Mouse (Mus musculus) adrenal gland, adult (tissue): ENCODE data around the gene Lbh.

Experiments used
- DNase-seq, 2 experiments: peaks; one replicate each; pipeline ENCODE4 v3.0.0; 2022 to 2023; ENCODE audit warnings: low spot score in 1 of 2; ENCODE audit not compliant: inconsistent age in 2 of 2

Gene Lbh

DNA sequence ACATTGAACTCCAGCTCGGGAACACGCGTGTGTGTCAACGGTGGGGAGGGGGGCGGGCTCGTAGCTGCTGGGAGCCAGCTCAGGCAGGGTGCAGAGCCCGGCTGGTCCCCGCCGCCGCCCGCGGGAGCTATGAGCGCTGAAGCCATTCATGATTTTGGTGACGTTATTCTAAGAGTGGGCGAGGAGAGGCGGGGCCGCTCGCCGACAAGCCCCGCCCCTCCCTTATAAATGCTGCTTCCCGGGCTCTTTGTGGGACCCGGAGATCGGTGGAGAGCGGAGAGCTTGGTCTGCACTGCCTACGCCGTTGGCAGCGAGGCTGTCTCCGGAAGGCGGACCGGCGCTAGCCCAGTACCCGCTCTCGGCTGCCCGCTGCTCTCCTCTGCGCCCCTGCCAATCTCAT, at the start of gene Lbh:
Lbh (plus strand) TSS at position 253 of the 400 bp plus-strand sequence.
- peak; percentile 96 to 99 for DNase-seq

DNA sequence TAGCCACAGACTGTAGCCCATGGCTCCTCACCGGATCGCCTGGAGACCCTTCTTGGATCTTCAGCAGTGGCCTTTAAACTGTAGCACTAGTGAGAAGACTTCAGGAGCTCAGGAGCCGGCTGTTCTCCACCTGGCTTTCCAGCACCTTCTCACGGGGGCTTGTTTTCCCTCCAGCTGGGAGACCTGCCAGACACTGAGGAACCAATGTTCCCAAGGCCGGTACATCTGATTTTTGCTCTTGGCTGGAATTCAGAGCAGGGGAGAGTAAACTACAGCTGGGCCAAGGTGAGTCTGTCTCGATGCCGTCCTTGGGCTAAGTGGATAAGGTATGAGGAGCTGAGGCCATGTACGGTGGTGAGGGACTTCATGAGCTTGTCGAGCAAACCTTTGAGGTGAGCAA, 39.1 kb upstream of the Lbh start:
- DNase-seq = peak; percentile 22 to 51

- DNase-seq = no peak
Measured at GRCm38 (mm10) chr17:72880156-72880555, 37.9 kb upstream of the Lbh start.

- no peak for DNase-seq
Measured at GRCm38 (mm10) chr17:72881051-72881450, 37.1 kb upstream of the Lbh start.

GRCm38 (mm10) chr17:72881804-72882203, 36.3 kb upstream of the Lbh start:
- DNase-seq = no peak

- peak; percentile 50 to 86 for DNase-seq
Measured at GRCm38 (mm10) chr17:72889556-72890397, 28.3 kb upstream of the Lbh start.

GRCm38 (mm10) chr17:72890398-72890898, 27.7 kb upstream of the Lbh start:
- no peak for DNase-seq

DNA sequence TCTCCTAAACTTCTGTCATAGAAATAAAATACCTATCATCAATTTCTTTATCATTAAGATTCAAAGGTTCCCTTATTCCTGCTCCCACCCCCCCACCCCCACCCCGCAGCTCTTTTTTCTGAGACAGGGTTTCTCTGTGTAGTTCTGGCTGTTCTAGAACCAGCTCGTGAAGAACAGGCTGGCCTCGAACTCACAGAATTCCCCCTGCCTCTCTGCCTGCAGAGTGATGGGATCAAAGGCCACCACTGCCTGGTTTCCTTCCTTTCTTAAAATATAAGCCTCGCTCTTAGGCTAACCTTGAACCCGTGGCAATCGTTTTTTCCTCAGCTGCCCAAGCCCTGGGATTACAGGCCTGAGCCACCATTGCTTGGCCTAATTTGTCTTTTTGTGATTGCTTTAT, 26.5 kb upstream of the Lbh start:
- DNase-seq = no peak

GRCm38 (mm10) chr17:72895506-72895905, 22.6 kb upstream of the Lbh start:
- DNase-seq = no peak

GRCm38 (mm10) chr17:72897076-72897475, 21.0 kb upstream of the Lbh start:
- no peak for DNase-seq

GRCm38 (mm10) chr17:72897961-72898360, 20.1 kb upstream of the Lbh start:
- no peak for DNase-seq

DNA sequence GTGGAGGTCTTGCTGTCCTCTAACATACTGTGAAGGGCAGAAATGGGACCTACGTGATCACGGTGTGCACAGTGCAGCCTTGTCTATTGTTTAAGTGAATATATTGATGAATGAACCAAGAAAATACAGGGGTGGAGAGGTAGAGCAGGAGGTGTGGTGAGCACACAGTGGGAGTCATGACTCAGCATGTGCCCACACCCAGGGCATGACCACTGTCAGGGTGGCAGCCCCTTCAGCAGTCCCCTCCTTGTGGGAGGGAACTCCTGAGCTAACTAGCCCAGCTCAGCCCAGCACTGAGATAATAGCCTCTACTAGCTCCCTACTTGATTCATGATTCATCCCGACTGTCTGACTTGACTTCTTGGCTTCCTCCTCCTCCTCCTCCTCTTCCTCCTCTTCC, 19.3 kb upstream of the Lbh start:
- DNase-seq = no peak

- DNase-seq = no peak
Measured at GRCm38 (mm10) chr17:72901021-72901420, 17.1 kb upstream of the Lbh start.

- no peak for DNase-seq
Measured at GRCm38 (mm10) chr17:72901705-72902104, 16.4 kb upstream of the Lbh start.

DNA sequence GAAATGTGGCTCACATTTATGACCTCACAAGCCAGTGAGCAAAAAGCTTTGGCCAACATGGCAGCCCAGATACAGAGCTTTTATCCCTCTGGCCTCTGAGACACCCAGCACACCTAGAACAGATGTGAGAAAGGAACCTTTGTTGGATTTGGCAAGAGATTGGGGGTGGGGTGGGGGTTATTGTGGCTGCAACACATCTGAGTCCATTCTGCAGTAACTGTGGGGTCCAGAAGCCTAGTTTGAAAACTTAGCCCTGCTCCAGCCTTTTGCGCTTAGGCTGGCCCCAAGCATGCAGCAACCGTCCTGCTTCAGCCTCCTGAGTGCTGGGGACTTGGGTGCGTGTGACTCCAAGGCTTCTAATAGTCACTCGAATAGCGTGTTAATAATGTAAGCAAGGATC, 14.8 kb upstream of the Lbh start:
- no peak for DNase-seq

DNA sequence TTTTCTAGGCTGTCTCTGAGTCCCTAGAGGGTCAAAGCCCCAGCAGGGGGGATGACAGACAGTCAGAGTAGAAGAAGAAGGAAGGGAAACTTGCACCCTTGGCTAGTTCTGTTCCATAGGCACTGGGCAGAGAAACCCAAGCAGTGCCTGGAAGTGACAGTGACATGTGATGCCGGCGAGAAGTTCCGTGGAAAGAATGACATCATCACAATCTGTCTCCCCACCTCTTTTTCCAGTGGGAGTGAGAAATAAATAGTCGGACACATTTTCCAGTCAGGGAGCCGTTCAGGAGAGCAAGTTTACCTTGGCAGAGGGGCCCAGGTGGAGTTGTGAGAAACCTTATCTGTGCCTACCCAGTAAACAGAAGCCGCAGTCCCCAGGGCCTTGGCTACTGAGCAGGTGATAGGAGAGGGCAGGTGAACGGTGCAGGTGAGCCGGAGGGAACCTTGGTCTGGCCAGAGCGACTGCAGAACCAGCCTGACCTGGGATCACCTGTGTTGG, 14.1 kb upstream of the Lbh start:
- no peak for DNase-seq

- no peak for DNase-seq
Measured at GRCm38 (mm10) chr17:72904873-72905272, 13.2 kb upstream of the Lbh start.

- no peak for DNase-seq
Measured at GRCm38 (mm10) chr17:72906231-72906896, 11.7 kb upstream of the Lbh start.

GRCm38 (mm10) chr17:72907211-72907610, 10.9 kb upstream of the Lbh start:
- DNase-seq = no peak

- no peak for DNase-seq
Measured at GRCm38 (mm10) chr17:72907777-72908176, 10.3 kb upstream of the Lbh start.

GRCm38 (mm10) chr17:72908561-72908960, 9.5 kb upstream of the Lbh start:
- no peak for DNase-seq
